Mouse (Mus musculus): Measurements from ENCODE around the gene Pgap3.

DNA sequence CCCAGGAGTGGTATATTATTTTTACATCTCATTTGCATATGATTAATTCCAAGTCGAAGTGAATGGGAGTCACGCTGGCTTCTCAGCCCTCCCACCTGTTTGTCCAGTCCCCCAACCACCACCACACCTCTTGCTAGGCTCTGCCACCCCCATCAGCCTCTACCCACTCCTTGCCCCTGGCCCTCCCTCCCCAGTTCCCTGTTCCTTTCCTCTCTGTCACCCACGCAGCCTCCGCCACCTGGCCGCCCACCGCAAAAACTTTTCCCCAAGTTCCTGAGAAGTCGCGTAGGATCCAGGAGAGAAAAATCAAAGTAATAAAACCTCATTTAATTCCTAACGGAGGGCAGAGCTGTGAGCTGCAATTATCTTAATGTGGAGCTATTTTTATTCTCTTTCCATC, 54.1 kb downstream of the Pgap3 start:
- TF ChIP-seq CTCF (IDR thresholded peaks at IDR 0.05; ENCODE audit: borderline replicate concordance, insufficient read depth, low read depth, low read length) (no peak), POLR2A (IDR thresholded peaks at IDR 0.05; ENCODE audit: borderline replicate concordance, insufficient read depth, low read length) (no peak)
